Mouse (Mus musculus): ENCODE measurements at regions not wholly inside any gene's neighbourhood (a gene's known extent, or its start where the extent isn't known, plus 50 kb on each side); places are given as distances from the start of the nearest gene placed in this dataset.
A peak's percentile ranks its signal among the peaks of the same experiment; 100 is the strongest.
"Not testable (repeated sequence)": the region's sequence is repeated elsewhere in the genome, so short reads cannot be mapped to it uniquely, and the experiment has no call there.

DNA sequence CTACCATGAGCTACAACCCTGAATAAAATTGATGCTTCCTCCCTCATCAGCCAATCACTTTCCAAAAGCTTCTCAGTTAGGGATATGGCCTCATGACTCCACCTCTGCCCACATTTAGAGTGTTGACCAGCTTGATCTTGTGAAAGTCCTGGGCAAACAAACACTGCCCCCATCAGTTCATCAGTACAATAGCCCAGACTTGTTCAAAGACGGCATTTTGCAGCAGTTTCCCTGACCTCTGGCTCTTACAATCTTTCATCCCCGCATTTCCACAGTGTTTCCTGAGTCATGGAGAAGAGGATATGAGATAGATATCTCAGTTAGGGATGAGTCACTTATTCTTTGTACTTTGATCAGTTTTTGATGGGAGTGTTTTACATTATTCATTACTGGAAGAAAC, 203.5 kb upstream of the Asrgl1 start:
- not testable (repeated sequence) for DNase-seq (ENCODE audit: low spot score)

DNA sequence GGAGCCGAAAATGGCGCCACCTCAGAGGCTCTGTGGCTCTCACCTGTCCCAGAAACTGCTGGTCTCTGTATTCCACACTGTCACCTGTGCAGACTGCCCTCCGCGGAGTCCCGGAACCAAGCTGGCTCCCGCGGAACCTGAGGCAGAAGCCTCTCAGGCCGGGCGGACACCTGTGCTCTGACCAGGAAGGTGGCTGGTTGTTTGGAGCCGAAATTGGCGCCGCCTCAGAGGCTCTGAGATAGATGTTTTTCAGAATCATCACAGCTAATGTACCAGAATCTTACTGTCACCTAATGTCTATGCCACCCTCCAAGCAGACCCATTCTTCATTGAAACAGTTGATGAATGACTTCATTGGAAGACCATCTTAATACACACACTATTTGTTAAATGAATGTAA, 202.0 kb upstream of the Asrgl1 start:
- not testable (repeated sequence) for DNase-seq (ENCODE audit: low spot score)

DNA sequence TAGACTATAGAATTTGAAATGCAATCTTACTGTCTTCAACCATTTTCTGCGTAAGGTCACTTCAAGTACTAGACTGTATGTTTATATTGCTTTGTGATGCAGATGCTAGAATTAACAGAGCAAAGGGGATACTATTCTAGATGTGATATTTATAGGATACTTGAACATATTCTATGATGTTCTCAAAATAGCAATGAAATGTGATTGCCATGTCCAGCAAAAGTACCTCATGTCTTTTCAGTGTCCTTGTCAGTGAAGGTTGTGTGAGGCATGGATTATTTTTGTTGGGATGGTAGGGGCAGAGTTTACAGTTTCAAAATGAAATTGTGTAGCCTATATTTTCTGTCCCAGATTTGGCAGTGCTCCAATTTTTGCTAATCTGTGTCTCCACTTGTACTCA, 182.5 kb upstream of the Asrgl1 start:
- DNase-seq (ENCODE audit: low spot score), result not testable (repeated sequence)

DNA sequence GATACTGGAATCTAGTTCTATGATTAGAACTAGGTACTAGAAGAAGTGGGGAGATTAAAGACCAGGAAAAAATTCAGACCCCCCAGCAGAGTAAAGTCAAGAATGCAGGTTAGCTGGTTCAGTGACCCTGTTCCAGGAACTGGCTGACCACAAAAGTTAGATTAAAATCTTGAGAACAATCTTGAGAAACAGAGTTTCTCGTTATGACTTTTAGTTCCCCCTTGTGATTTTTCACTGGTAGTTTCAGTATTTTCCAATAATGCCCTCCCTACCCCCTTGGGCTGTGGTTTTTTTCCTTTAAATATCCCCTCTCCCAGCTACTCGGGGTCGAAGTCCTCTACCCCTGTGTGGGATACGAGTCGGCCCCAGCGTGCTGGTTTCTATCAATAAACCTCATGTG, 180.7 kb upstream of the Asrgl1 start:
- not testable (repeated sequence) for DNase-seq (ENCODE audit: low spot score)

DNA sequence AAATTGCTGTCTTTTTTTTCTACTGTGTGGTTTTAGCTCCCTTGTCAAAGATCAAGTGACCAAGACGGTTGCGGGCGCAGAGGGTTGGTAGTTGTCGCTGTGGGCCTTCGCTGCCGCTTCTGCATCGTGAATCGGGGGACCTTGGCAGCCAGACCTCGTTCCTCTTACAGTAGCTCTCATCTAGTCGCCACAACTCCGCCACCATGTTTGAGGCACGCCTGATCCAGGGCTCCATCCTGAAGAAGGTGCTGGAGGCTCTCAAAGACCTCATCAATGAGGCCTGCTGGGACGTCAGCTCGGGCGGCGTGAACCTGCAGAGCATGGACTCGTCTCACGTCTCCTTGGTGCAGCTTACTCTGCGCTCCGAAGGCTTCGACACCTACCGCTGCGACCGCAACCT, 147.7 kb upstream of the Asrgl1 start:
- DNase-seq (ENCODE audit: low spot score), result peak; percentile 4

DNA sequence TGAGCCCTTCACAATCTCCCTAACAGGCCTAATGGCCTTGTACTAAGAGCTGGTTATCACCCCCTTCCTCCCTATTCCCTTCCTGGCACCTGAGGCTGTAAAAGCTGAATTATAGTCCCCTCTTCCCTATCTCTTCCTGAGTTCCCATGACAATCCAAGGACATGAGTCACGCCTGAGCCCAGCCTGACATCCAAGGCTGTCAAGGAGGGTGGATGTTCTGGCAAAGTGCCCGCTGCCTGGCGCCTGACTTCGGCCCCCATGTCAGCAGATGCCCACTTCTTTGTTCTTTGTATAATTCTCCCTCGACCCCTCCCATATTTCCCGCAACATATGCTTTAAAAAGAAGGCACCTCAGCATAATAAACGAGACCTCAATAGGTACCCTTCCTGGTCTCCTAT, 99.2 kb upstream of the Asrgl1 start:
- not testable (repeated sequence) for DNase-seq (ENCODE audit: low spot score)

Data from urinary bladder, postnatal 14 days (tissue).